Mouse (Mus musculus): ENCODE measurements at regions not wholly inside any gene's neighbourhood (a gene's known extent, or its start where the extent isn't known, plus 50 kb on each side); places are given as distances from the start of the nearest gene placed in this dataset.
A peak's percentile ranks its signal among the peaks of the same experiment; 100 is the strongest.

GRCm38 (mm10) chr8:89412500-89412899 lies 368.5 kb upstream of the Sall1 start:
- no peak for DNase-seq

DNA sequence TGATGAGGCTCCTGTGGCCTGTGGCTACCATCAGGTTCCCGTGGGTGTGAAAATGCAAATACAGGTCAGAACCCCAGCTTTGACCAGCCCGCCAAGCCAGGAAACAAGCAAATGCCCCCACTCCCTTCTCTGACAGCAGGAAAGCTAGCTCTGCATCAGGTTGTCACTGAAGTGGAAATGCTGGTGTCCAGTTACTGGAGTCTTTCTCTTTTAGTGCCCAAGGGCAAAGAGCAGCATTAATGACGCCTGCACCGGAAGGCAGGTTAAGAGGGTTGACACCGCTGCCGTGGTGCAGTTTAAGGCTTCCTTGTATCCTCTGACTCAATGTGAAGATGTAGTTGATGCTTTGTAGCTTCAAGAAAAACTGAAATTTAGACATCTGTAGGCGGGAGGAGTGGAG lies 368.1 kb upstream of the Sall1 start:
- DNase-seq: no peak

- DNase-seq: no peak
Observed at GRCm38 (mm10) chr8:89406688-89407087, 362.7 kb upstream of the Sall1 start.

DNA sequence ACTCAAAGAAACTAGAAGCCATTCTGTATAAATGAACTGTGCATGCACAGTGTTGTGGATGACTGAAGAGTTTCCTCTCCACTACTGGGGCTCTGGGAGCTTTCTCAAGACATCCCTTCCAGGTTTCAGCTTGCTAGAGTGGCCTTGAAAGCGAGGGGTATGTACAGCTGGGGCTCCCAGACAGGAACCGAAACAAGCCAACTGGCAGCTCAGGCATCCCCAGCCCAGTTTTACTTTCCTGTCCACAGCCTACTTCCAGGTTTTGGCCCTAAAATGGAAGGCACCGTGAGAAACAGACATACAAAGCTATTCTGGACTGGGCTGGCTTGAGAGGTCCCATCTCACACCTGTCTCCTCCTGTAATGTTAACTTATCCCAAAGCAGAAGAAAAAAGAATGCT lies 360.3 kb upstream of the Sall1 start:
- DNase-seq: peak in 1 of 2 experiments; percentile 6

- DNase-seq: no peak
Observed at GRCm38 (mm10) chr8:89396673-89397072, 352.7 kb upstream of the Sall1 start.

DNA sequence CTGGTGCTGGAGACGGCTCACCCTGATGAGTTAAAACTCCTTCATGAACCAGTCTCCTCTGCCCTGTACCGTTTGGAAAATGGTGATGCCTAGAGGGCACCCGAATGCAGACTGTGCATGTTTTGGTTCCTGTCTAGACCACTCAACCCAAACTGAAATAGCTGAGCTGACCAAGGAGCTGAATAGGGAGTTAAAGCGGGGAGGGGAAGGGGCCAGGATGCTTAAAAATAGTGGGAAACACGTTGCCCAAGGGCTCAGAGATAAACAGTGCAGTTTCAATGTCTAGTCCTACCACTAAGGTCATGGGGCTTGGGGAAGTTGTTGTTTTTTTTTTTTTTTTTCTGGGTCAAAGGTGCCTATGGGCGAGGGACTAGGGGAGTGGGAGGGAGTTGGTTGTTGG lies 348.8 kb upstream of the Sall1 start:
- DNase-seq: no peak

GRCm38 (mm10) chr8:89388761-89389160 lies 344.8 kb upstream of the Sall1 start:
- DNase-seq: no peak

- no peak for DNase-seq
Observed at GRCm38 (mm10) chr8:89387295-89387694, 343.3 kb upstream of the Sall1 start.

DNA sequence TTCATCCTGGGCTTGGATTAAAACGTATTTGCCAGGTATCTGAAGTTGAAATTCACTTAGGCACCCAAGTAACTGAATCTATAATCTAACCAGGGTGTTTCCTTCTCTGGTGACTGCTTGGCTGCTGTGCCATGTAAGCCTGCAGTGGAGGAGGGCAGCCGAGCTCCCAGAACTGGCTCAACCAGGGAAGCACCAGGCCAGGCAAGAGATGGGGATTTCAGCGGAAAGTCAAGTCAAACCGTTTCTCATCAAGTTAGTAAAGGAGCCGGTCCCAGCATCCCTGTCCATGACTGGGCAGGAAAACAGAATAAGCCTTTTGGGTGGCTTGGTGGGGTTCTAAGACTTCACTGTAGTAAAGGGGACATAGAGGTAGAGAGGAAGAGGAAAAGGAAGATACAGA lies 341.1 kb upstream of the Sall1 start:
- DNase-seq: no peak

DNA sequence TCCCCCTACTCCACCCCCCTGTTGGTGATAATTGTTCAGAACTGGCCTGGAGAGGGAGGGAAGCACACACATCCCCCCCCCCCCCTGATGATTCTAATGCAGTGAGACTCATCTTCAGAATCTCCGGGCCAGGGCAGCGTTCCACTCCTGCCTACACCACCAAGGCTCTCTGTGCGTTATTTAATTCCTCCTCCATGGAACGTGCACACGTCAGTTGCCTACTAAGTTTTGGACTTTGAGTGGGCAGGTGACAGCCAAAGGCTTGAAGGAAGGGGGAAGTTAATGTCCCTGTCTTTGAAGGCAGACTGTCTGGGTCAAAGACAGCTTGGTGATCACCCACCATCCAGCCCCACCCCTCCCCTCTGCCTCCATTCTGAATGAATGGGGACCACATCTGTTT lies 339.8 kb upstream of the Sall1 start:
- DNase-seq: no peak

DNA sequence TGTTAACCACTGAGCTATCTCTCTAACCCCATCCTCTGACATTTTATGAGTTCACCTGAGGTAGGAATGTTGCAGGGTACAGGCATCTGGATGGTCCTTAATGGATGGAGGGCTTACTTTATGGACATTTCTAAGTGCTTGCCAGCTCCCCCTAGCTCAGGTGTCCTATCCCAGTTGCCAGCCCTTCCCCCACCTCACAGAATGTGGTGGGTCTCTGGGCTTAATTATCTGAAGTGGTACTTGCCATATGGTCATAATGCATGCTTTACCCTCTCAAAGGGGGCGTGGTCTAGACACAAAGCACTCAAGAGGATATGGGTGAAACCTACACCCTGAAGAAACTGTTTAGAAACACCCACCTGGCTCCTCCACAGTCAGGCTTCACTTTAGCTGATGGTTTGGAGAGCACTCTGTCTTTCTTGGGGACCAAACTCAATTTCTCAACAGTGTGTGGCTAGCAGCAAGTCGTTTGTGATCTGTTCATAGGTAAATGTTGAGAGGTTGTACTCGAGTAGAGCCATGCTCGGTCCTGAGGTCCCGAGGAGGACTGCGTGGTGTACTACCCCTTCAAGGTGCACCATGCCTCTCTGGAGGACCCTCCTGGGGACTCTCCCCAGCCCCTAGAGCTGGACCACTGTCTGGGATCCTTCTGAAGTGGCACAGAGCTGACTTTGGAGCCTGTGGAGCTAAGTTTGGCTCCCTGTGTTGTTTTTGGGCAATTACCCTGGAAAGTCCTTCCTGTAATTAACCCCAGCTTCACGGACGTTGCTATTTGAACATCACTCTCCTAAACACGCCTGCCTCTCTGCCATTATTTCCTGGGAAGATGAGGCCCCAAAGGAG lies 338.8 kb upstream of the Sall1 start:
- DNase-seq: no peak

DNA sequence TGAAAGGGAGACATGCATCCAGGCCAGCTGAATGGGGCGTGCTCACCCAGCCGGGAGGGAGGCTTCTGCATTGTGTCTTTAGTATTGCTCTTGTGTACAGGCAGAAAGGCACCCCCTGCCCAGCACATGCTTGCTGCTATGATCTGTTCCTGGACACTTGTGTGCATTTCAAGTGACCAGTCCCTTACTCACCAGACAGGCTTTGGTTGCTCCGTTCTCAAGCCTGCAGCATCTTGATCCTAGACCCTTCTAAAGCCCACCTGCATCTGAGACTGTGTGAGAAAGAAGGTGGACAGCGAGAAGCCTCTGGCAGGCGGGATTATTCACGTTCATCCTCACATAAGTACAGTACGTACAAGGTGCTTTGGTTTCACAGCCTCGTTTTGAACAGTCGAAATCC lies 336.5 kb upstream of the Sall1 start:
- DNase-seq: no peak

DNA sequence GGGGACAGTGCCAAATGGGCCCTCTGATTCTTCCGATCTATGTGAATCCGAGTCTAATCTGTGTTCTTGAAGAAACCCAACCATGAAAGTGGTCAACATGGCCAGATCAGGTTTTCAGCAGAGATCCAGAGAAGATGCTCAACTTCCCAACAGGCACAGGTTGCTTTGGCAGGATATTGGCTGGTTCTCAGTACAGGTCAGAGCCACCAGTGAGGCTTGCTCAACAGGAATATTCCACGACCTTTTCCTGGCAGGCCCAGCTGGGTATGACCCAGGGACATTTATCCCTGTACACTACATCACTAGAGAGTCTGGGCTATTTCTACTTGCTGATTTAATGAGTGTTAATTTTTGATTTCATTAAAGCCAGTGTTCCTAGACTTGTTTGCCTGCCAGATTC lies 328.8 kb upstream of the Sall1 start:
- DNase-seq: no peak

DNA sequence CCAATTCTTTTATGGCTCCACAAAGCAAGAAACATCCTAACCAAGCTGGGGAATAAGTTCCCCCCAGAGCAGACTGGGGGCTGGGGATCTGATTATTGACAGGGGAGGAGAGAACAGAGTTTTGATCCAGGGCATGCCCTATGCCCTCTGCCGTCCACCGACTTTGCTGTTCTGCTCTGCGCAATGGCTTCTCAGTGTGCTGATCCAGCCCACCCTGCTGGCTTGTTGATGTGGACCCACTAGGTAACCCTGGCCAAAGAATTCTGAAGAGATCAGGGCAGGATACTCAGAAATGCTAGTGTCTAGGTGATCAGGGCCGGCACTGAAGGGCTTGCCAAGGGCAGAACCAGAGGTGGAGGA lies 327.8 kb upstream of the Sall1 start:
- DNase-seq: no peak

DNA sequence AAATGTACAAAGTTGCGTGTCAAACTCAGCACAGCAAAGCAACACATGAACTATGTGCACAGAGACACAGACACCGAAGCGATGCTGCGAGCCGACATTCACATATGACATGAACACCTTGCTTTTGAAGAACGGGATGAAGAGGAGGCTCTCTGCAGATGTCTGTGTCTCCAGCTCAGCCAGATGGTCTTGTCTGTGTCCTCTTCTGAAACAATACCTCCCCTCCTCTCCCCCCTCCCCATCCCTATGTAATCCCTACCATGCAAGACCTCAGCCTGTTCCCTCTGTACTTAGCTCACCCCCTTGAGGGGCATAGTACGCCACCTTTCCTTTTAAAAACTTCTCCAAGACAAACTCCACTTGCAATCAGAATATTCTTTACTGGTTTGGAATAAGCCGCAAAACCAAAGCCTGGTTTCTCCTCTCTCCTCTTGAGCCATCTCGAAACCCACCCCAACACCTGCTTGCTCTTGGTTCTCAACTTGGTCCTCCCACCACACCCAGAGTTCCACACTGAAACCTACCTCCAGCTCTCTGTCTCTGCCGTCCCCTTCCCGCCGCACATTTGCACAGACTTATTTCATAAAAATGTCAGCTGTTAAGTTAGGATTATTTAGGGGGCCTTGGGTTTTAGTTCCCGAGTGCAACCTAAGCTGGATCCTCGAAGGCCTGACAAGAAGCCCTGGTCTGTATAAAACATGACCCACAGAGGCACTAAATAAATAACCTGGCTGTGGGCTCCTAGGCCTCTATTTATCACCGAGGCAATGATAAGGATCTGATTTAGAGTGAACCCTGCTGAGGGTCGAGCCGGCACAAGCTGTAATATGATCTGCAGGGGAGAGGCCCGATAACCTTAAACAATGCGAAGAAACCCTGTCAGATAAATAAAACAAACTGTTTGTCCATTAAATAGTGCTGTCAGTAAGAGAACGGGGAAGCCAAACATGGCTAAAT lies 327.1 kb upstream of the Sall1 start:
- DNase-seq: no peak

DNA sequence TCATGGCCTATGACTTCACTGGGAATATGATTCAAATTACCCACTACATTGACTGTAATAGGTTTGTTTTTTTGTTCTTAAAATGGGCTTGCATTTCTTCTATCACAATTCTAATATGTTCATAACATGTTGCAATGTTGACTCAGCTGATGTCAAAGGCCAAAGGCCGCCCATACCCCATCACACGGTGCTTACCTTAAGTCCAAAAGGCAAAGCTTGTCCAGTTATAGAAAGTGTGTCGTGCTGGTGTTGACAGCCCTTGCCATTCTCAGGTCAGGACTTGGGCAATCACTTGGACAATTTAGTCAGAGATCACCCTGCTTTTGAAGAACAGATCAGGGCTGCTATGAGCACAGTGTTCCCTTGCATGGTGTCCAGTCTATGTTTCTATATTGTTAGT lies 321.5 kb upstream of the Sall1 start:
- DNase-seq: no peak

DNA sequence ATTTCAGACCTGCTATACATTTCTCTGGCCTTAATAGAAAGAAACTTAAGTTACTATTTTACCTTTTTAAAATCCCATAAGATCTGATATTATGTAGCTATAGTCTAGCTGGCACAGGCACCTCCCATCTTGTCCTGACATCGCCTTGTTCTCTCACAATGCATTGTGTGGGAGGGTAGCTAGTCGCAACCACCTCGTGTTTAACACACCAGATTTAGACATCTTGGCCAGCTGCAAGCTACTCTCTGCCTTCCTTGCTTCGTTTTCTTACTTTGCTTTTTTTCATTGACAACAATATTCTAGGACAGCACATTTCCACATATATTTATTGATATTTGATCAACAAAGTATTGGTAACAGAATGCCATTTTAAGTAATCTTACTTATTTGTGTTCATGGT lies 314.4 kb upstream of the Sall1 start:
- no peak for DNase-seq

DNA sequence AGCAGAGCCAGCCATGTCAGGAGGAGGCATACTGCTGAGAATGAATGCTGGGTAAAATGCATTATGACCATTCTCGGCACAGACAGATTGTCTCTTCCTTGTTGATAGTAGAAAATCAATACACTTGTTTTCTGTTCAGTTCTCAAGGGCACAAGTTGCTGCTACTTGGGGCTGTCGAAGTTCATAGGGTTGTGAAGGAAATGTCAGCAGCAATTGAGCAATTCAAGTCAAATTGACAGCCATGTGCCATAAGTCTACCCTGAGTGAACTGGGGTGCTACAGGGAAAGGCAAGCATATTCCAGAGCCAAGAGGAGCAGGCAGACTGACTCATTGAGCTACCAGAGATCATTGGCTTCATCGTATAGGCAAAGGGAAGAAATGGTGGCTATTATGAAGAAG lies 301.6 kb upstream of the Sall1 start:
- DNase-seq: no peak

DNA sequence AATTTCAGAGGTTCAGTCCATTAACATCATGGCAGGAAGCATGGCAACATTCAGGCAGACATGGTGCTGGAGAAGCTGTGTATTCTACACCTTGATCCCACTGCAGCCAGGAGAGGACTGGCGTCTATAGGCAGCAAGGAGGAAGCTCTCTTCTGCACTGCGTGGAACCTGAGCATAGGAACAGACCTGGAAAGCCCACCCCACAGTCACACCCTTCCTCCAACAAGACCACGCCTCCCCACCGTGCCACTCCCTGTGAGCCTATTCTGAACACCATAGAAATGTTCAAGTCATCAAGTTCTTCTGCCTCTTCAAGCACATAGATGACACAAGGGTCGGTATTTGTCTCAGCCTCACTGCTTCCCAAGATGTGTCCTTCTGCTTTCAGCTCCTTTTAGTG lies 297.7 kb upstream of the Sall1 start:
- DNase-seq: no peak

DNA sequence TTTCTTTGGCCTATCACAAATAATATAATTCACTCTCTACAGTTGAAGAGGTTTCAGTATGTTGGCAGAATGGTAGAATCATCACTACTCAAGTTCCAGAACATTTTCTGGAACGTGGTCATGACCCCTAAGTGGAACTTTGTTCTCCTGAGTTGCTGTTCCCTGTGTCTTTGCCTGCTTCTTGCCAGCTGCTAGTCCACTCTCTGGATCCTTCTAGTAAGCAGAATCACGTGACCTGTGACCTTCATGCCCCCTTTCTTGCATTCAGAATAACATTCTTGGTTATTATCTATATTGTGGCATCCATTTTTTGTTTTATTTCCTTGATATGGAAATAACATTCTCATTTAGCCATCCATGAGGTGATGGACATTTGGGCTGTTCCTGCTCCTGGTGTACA lies 291.5 kb upstream of the Sall1 start:
- no peak for DNase-seq

GRCm38 (mm10) chr8:89325751-89326351 lies 281.9 kb upstream of the Sall1 start:
- no peak for DNase-seq

- no peak for DNase-seq
Observed at GRCm38 (mm10) chr8:89325248-89325645, 281.3 kb upstream of the Sall1 start.
